9 mouse cellular contexts compared by ENCODE assay signal in the genomic region with DNA sequence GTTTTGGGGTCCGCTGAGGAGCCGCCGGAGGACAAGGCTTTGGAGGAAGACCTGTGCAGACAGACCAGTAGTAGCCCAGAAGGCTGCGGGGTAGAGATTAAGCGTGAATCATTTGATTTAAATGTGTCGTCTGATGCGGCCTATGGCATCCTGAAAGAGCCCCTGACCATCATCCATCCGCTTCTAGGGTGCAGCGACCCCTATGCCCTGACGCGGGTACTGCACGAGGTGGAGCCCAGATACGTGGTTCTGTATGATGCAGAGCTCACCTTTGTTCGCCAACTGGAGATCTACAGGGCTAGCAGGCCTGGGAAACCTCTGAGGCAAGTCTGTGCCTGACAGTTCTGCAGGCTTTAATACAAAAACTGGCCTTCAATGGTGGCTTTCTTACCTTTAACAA. TPM values are rescaled to one million over a fixed set of nuclear protein-coding genes. Genes with fewer than 3 reads are reported as not detected.
A peak's percentile ranks its signal among the peaks of the same experiment; 100 is the strongest.
DNase-seq lines count a peak whose midpoint lies in the region; ATAC-seq and TF ChIP-seq lines count a peak whose summit lies in the region.
"Had no signal": no experiment of that assay in that cellular context is flagged by ENCODE, and none has a peak within 500 bp of the region (broad histone marks: within the 10 kb centered on the region; RNA-seq: fewer than 3 reads in every experiment).

No protein-coding gene starts in this region.

- no peak overlapping the region for H3K9ac ChIP-seq in forebrain, postnatal 0 days
- H3K9ac ChIP-seq in forebrain, embryonic 14.5 days (ENCODE audit: low read length): no peak overlapping the region
- no peak overlapping the region for H3K9ac ChIP-seq in midbrain, embryonic 11.5 days (ENCODE audit: low read length)
- no peak overlapping the region for H3K9ac ChIP-seq in midbrain, embryonic 15.5 days
- no peak overlapping the region for H3K9ac ChIP-seq in lung, embryonic 14.5 days
- H3K9ac ChIP-seq in heart, embryonic 12.5 days: no peak overlapping the region
- H3K9ac ChIP-seq: neural tube, embryonic 12.5 days had no signal

- H3K4me2 ChIP-seq in forebrain, postnatal 0 days (ENCODE audit: low read depth): no peak overlapping the region
- H3K4me2 ChIP-seq in forebrain, embryonic 14.5 days (ENCODE audit: low read length): no peak overlapping the region
- no peak overlapping the region for H3K4me2 ChIP-seq in midbrain, embryonic 11.5 days
- no peak overlapping the region for H3K4me2 ChIP-seq in midbrain, embryonic 15.5 days
- no peak overlapping the region for H3K4me2 ChIP-seq in lung, embryonic 14.5 days
- H3K4me2 ChIP-seq in heart, embryonic 12.5 days: no peak overlapping the region
- H3K4me2 ChIP-seq: neural tube, embryonic 12.5 days had no signal

- TF ChIP-seq CTCF in forebrain, postnatal 0 days (IDR thresholded peaks at IDR 0.05; ENCODE audit: low read depth): peak; percentile 63
- peak; percentile 77 for TF ChIP-seq CTCF in lung, embryonic 14.5 days (IDR thresholded peaks at IDR 0.05; ENCODE audit: low read depth)

- 46% methylated on average over 14 of the region's 14 CpGs for WGBS in forebrain, postnatal 0 days
- WGBS in forebrain, embryonic 14.5 days: 48% methylated on average over 14 of the region's 14 CpGs
- WGBS in midbrain, embryonic 11.5 days: 45% methylated on average over 14 of the region's 14 CpGs
- 47% methylated on average over 14 of the region's 14 CpGs for WGBS in midbrain, embryonic 15.5 days
- WGBS in lung, embryonic 14.5 days: 44% methylated on average over 14 of the region's 14 CpGs
- WGBS in heart, embryonic 12.5 days: 40% methylated on average over 14 of the region's 14 CpGs

- H3K4me1 ChIP-seq in forebrain, postnatal 0 days (ENCODE audit: insufficient read depth): no peaks in the 10 kb centered on the region
- H3K4me1 ChIP-seq in forebrain, embryonic 14.5 days (ENCODE audit: control insufficient read depth, insufficient read depth, low read length): no peaks in the 10 kb centered on the region
- no peaks in the 10 kb centered on the region for H3K4me1 ChIP-seq in midbrain, embryonic 11.5 days (ENCODE audit: control insufficient read depth, insufficient read depth, low read length)
- no peaks in the 10 kb centered on the region for H3K4me1 ChIP-seq in midbrain, embryonic 15.5 days
- no peaks in the 10 kb centered on the region for H3K4me1 ChIP-seq in lung, embryonic 14.5 days (ENCODE audit: insufficient read depth)
- H3K4me1 ChIP-seq in heart, embryonic 12.5 days (replicated peaks): no peaks in the 10 kb centered on the region
- H3K4me1 ChIP-seq: neural tube, embryonic 12.5 days had no signal

- H3K36me3 ChIP-seq in forebrain, postnatal 0 days (ENCODE audit: insufficient read depth): peaks cover 55% of the 10 kb centered on the region
- H3K36me3 ChIP-seq in forebrain, embryonic 14.5 days (ENCODE audit: control insufficient read depth, insufficient read depth, low read length): peaks cover 55% of the 10 kb centered on the region
- peaks cover 6% of the 10 kb centered on the region for H3K36me3 ChIP-seq in midbrain, embryonic 11.5 days (ENCODE audit: control insufficient read depth, insufficient read depth, low read length)
- H3K36me3 ChIP-seq in midbrain, embryonic 15.5 days (replicated peaks): peaks cover 32% of the 10 kb centered on the region
- peaks cover 58% of the 10 kb centered on the region for H3K36me3 ChIP-seq in lung, embryonic 14.5 days (ENCODE audit: insufficient read depth)
- peaks cover 72% of the 10 kb centered on the region for H3K36me3 ChIP-seq in heart, embryonic 12.5 days

- H3K27me3 ChIP-seq in forebrain, postnatal 0 days (ENCODE audit: insufficient read depth, low read length): no peaks in the 10 kb centered on the region
- no peaks in the 10 kb centered on the region for H3K27me3 ChIP-seq in forebrain, embryonic 14.5 days (replicated peaks; ENCODE audit: control insufficient read depth, insufficient read depth, low read length)
- no peaks in the 10 kb centered on the region for H3K27me3 ChIP-seq in midbrain, embryonic 11.5 days (ENCODE audit: control insufficient read depth, insufficient read depth, low read length)
- H3K27me3 ChIP-seq in midbrain, embryonic 15.5 days (replicated peaks): no peaks in the 10 kb centered on the region
- H3K27me3 ChIP-seq in lung, embryonic 14.5 days (ENCODE audit: insufficient read depth, low read length): no peaks in the 10 kb centered on the region
- H3K27me3 ChIP-seq in heart, embryonic 12.5 days (replicated peaks): no peaks in the 10 kb centered on the region
- H3K27me3 ChIP-seq: neural tube, embryonic 12.5 days had no signal

- DNase-seq in forebrain, postnatal 0 days: no peak
- no peak for DNase-seq in forebrain, embryonic 14.5 days (ENCODE audit: low spot score)
- peak; percentile 96 for DNase-seq in midbrain, embryonic 11.5 days (ENCODE audit: low spot score, missing footprints)
- DNase-seq in adrenal gland, postnatal 36 days: peak; percentile 20 to 48
- DNase-seq in lung, embryonic 14.5 days: peak; percentile 47
- peak; percentile 7 to 43 for DNase-seq in thymus, postnatal 10 days (ENCODE audit: low spot score in 2 of 2)

- H3K27ac ChIP-seq in forebrain, postnatal 0 days (ENCODE audit: low read depth, low read length): no peak overlapping the region
- no peak overlapping the region for H3K27ac ChIP-seq in forebrain, embryonic 14.5 days (ENCODE audit: low read depth, low read length)
- H3K27ac ChIP-seq in midbrain, embryonic 11.5 days (ENCODE audit: low read depth, low read length): no peak overlapping the region
- H3K27ac ChIP-seq in midbrain, embryonic 15.5 days: no peak overlapping the region
- H3K27ac ChIP-seq in lung, embryonic 14.5 days (ENCODE audit: low read depth): no peak overlapping the region
- H3K27ac ChIP-seq in heart, embryonic 12.5 days (ENCODE audit: poor library complexity, severe bottlenecking): no peak overlapping the region
- H3K27ac ChIP-seq: neural tube, embryonic 12.5 days had no signal

- H3K9me3 ChIP-seq in forebrain, postnatal 0 days (ENCODE audit: low read length): no peaks in the 10 kb centered on the region
- H3K9me3 ChIP-seq in forebrain, embryonic 14.5 days (replicated peaks; ENCODE audit: control insufficient read depth, low read length): no peaks in the 10 kb centered on the region
- no peaks in the 10 kb centered on the region for H3K9me3 ChIP-seq in midbrain, embryonic 11.5 days (ENCODE audit: control insufficient read depth, low read length)
- no peaks in the 10 kb centered on the region for H3K9me3 ChIP-seq in midbrain, embryonic 15.5 days
- H3K9me3 ChIP-seq in lung, embryonic 14.5 days (ENCODE audit: low read depth, low read length): no peaks in the 10 kb centered on the region
- no peaks in the 10 kb centered on the region for H3K9me3 ChIP-seq in heart, embryonic 12.5 days (replicated peaks)
- H3K9me3 ChIP-seq: neural tube, embryonic 12.5 days had no signal

- H3K4me3 ChIP-seq in forebrain, postnatal 0 days (ENCODE audit: low read depth, low read length): no peak overlapping the region
- H3K4me3 ChIP-seq in forebrain, embryonic 14.5 days (ENCODE audit: low read depth, low read length): no peak overlapping the region
- no peak overlapping the region for H3K4me3 ChIP-seq in midbrain, embryonic 11.5 days (ENCODE audit: low read depth, low read length)
- no peak overlapping the region for H3K4me3 ChIP-seq in midbrain, embryonic 15.5 days
- H3K4me3 ChIP-seq in lung, embryonic 14.5 days (ENCODE audit: low read depth, low read length): no peak overlapping the region
- H3K4me3 ChIP-seq in heart, embryonic 12.5 days: no peak overlapping the region
- H3K4me3 ChIP-seq: neural tube, embryonic 12.5 days had no signal

- ATAC-seq in forebrain, postnatal 0 days: no peak
- no peak for ATAC-seq in forebrain, embryonic 14.5 days
- no peak for ATAC-seq in midbrain, embryonic 11.5 days (ENCODE audit: low FRiP score)
- no peak for ATAC-seq in midbrain, embryonic 15.5 days (replicated peaks)
- no peak for ATAC-seq in lung, embryonic 14.5 days (ENCODE audit: insufficient read depth)
- ATAC-seq in heart, embryonic 12.5 days (ENCODE audit: insufficient number of reproducible peaks, low FRiP score): no peak

RNA-seq across cellular contexts. Expression of a gene that starts 20.9 kb away (rescaled TPM):
- 15.2 and 17.3 TPM in 2 replicates for total RNA-seq in forebrain, postnatal 0 days (2014; rRNA removed)
- polyA plus RNA-seq in forebrain, postnatal 0 days (2015; fragmentation: Nextera tagmentation; extraction: Ambion mirVana): 9.1 and 13.0 TPM in 2 replicates
- polyA plus RNA-seq in forebrain, embryonic 14.5 days (2014; fragmentation: Nextera tagmentation; extraction: Ambion mirVana): 9.9 and 13.3 TPM in 2 replicates
- polyA plus RNA-seq in midbrain, embryonic 11.5 days (2014; fragmentation: Nextera tagmentation; extraction: Ambion mirVana): 13.7 TPM in 2 replicates
- 18.2 and 18.8 TPM in 2 replicates for polyA plus RNA-seq in midbrain, embryonic 15.5 days (2015; fragmentation: Nextera tagmentation; extraction: Ambion mirVana)
- 10 to 100 TPM; 15.1 to 16.3 TPM for total RNA-seq in adrenal gland, postnatal 36 days (2021)
- 14.9 and 15.5 TPM in 2 replicates for polyA plus RNA-seq in lung, embryonic 14.5 days (2014; fragmentation: Nextera tagmentation; extraction: Ambion mirVana)
- 9.8 and 10.1 TPM in 2 replicates for polyA plus RNA-seq in heart, embryonic 12.5 days (2016; fragmentation: Nextera tagmentation; extraction: Ambion mirVana)

Comparison
In these comparisons a context has a peak if more than half of its experiments do, and no peak if none do; other contexts are left out.
1. DNase-seq: peak in midbrain, embryonic 11.5 days (single experiment), adrenal gland, postnatal 36 days (2 of 2), lung, embryonic 14.5 days (single experiment) and thymus, postnatal 10 days (2 of 2); none in forebrain, postnatal 0 days (single experiment) and forebrain, embryonic 14.5 days (single experiment).